Mouse (Mus musculus) limb, embryonic 10.5 days (tissue): ENCODE results near the gene Dgcr2. TPM values are rescaled to one million over a fixed set of nuclear protein-coding genes. Genes with fewer than 3 reads are reported as not detected.

Experiments used
- DNase-seq: peaks from one replicate; pipeline ENCODE4 v3.0.0-alpha.2; 2017; ENCODE audit warnings: low spot score
- H3K27ac ChIP-seq: fragments of 300-500 bp; sonication (generic); 2 replicates; pipeline ENCODE4 v1.5.1; 2016; ENCODE audit warnings: mild to moderate bottlenecking
- H3K27me3 ChIP-seq: fragments of 300-500 bp; sonication (generic); 2 replicates; pipeline ENCODE4 v1.6.1; 2016; ENCODE audit warnings: low read depth, mild to moderate bottlenecking; ENCODE audit not compliant: poor library complexity, severe bottlenecking
- H3K36me3 ChIP-seq: fragments of 300-500 bp; sonication (generic); 2 replicates; pipeline ENCODE4 v1.6.1; 2016; ENCODE audit warnings: mild to moderate bottlenecking, moderate library complexity
- H3K4me1 ChIP-seq: fragments of 300-500 bp; sonication (generic); 2 replicates; pipeline ENCODE4 v1.6.1; 2016
- H3K4me3 ChIP-seq: fragments of 300-500 bp; sonication (generic); 2 replicates; pipeline ENCODE4 v1.5.1; 2016; ENCODE audit warnings: mild to moderate bottlenecking, moderate library complexity
- H3K9me3 ChIP-seq: fragments of 300-500 bp; sonication (generic); replicated peaks from 2 replicates; pipeline ENCODE4 v1.6.1; 2016; ENCODE audit warnings: mild to moderate bottlenecking
- WGBS: fragments of 180-500 bp; shearing (Covaris S2); methylation state at CpG from one replicate; pipeline ENCODE4 v1.1.7; 2016; 5-methylcytosine and 5-hydroxymethylcytosine counted together
- polyA plus RNA-seq: library from polyadenylated mRNA; unstranded; fragments of >200 nt; fragmentation: Nextera tagmentation; extraction: Ambion mirVana; gene quantifications from 2 replicates; pipeline ENCODE4 v1.2.1, GENCODE M21; 2016

Gene Dgcr2
- polyA plus RNA-seq, 1 experiment from 2014 or later = 116 TPM

DNA sequence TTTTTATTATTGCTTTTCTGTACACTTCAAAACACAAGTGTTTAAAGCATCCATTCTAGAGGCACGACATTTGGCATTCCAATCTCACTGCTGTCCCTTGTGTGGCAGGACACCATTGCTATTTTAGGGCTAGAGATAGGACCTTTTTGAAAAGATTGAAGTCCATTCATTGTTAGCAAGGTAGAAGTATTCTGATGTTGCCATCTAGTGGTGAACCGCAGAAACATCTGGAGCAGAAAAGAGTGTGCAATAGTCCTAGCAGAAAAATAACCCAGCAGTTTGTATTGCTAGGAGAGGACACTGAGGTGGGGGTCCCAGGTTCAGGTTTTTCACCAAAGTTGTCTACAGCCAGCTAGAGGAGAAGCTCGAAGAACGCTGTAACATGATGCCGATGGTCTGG lies 86.2 kb downstream of the Dgcr2 start:
- WGBS = 9% methylated on average over 5 of the region's 5 CpGs
- Histone ChIP-seq H3K4me3 (no peak overlapping the region), H3K27ac (peak overlapping the region; percentile 38; the same call in 1 of the 2 replicates), H3K36me3 (peaks cover 16% of the 10 kb centered on the region), H3K27me3 (peaks cover 40% of the 10 kb centered on the region), H3K9me3 (no peaks in the 10 kb centered on the region), H3K4me1 (peaks cover 53% of the 10 kb centered on the region)
- peak; percentile 42 for DNase-seq

DNA sequence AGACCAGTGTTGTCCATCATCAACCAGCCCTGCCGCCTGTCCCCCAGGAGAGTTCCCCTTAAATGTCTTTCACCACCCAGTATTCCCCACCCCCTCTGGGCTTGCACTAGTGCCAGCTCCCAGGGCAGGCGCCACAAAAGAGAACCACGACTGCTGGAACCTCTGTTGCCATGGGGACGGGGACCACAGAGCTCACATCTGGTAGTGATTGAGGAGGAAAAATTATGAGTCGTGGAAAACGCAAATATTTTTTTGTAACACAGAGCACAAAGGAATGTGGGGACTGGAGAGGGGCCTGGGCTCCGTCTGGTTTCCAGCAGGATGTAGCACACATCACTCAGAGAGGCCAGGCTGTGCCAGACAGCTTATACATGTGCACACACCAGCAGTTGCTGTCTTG lies 88.7 kb downstream of the Dgcr2 start:
- H3K27ac ChIP-seq = peak overlapping the region; percentile 91
- H3K27me3 ChIP-seq = peaks cover 45% of the 10 kb centered on the region
- H3K9me3 ChIP-seq = no peaks in the 10 kb centered on the region
- DNase-seq = peak; percentile 89
- peak overlapping the region; percentile 31 for H3K4me3 ChIP-seq
- peaks cover 39% of the 10 kb centered on the region for H3K36me3 ChIP-seq
- WGBS = 9% methylated on average over 7 of the region's 7 CpGs
- peaks cover 61% of the 10 kb centered on the region for H3K4me1 ChIP-seq

DNA sequence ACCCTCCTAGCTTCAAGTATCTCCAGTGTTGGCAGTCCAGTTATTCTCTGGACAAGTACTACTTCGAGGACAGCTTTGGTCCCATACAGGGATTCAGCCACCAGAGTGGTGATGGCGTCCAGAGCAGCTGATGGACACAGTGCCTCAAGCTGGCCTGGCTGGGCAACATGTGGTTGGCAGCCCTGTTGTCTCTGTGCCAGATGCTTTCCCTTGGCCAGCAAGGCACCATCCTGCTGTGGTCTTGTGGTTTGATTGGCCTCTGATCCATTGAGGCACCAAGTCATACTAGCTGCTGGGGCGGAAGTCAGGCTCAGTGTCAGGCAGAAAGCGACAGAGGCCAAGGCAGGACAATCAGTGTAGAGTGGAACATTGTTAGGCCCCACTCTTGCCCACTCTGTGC lies 89.2 kb downstream of the Dgcr2 start:
- peak; percentile 58 for DNase-seq
- Histone ChIP-seq H3K4me1 (peaks cover 67% of the 10 kb centered on the region), H3K36me3 (peaks cover 43% of the 10 kb centered on the region), H3K27ac (peak overlapping the region; percentile 91), H3K4me3 (peak overlapping the region; percentile 31), H3K27me3 (peaks cover 45% of the 10 kb centered on the region), H3K9me3 (no peaks in the 10 kb centered on the region)
- 81% methylated on average over 4 of the region's 4 CpGs for WGBS

DNA sequence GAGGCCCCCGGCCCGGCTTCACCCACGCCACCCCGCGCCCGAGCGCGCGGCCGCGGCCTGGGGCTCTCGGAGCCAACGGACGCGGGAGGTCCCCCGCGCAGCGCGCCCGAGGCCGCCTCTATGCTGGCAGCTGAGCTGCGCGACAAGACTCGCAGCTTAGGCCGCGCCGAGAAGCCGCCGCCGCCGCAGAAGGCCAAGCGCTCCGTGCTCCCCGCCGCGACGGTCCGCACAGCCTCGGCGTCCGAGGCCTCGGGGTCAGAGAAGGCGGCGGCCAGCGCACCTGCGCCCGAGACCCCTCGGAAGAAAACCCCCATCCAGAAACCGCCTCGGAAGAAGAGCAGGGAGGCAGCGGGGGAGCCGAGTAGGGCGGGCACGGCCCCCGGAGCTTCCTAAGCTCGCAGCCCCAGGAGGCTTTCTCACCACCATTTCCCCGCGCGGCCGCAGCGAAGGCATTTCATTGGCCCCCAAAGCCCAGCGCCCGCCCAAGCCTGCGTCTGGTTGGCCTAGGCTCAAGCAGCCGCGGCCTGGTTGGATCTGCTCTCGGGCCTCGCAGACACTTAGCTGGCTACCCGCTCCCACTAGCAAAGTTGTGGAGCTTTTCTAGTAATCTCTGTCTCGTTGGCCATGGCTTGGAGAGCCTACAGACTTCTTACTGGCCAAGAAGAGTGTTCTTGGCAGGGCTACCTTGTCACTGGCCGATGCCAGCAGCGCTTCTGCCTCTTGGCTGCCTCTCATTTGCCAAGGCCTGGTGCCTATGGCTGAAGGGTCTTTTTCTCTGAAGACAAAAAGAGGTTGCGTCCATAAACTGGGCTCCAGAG lies 91.0 kb downstream of the Dgcr2 start:
- Histone ChIP-seq H3K27me3 (peaks cover 47% of the 10 kb centered on the region), H3K27ac (peak overlapping the region; percentile 92), H3K36me3 (peaks cover 60% of the 10 kb centered on the region), H3K4me3 (peak overlapping the region; percentile 53), H3K4me1 (peaks cover 84% of the 10 kb centered on the region), H3K9me3 (no peaks in the 10 kb centered on the region)
- DNase-seq = peak; percentile 91
- WGBS = 3% methylated on average over 73 of the region's 73 CpGs

DNA sequence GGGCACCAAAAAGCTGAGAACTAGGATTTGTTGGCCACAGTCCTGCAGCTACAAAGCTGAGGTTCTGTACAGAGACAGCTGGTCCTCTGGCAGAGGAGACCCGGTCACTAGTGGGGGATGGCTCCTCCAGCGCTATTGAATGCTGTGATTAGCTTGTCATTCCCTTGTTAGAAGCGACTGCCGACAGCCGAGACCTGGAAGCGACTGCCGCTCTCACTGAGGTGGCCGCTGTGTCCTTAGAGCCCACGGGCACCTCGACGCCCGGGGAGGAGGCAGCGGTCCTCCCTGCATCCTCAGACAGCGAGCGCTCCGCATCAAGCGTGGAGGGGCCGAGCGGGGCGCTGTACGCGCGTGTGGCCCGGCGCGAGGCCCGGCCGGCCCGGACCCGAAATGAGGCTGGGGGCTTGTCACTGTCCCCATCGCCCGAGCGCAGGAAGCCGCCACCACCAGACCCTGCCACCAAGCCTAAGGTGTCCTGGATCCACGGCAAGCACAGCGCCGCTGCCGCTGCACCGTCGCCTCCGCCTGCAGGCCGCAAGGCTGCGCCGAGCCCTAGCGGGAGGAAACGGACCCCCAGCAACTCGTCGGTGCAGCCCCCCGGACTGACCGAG lies 91.7 kb downstream of the Dgcr2 start:
- peak overlapping the region; percentile 92 for H3K27ac ChIP-seq
- no peaks in the 10 kb centered on the region for H3K9me3 ChIP-seq
- peaks cover 91% of the 10 kb centered on the region for H3K4me1 ChIP-seq
- DNase-seq = peak; percentile 74
- H3K4me3 ChIP-seq = peak overlapping the region; percentile 53
- peaks cover 62% of the 10 kb centered on the region for H3K36me3 ChIP-seq
- peaks cover 54% of the 10 kb centered on the region for H3K27me3 ChIP-seq
- WGBS = 2% methylated on average over 50 of the region's 50 CpGs

- Histone ChIP-seq H3K36me3 (peaks cover 72% of the 10 kb centered on the region), H3K4me1 (peaks cover 98% of the 10 kb centered on the region), H3K9me3 (no peaks in the 10 kb centered on the region), H3K4me3 (peak overlapping the region; percentile 43), H3K27ac (peak overlapping the region; percentile 69; the same call in 1 of the 2 replicates), H3K27me3 (peaks cover 71% of the 10 kb centered on the region)
- WGBS = 7% methylated on average over 7 of the region's 7 CpGs
- no peak for DNase-seq
Measured at GRCm38 (mm10) chr16:17804982-17805381, 93.4 kb downstream of the Dgcr2 start.

DNA sequence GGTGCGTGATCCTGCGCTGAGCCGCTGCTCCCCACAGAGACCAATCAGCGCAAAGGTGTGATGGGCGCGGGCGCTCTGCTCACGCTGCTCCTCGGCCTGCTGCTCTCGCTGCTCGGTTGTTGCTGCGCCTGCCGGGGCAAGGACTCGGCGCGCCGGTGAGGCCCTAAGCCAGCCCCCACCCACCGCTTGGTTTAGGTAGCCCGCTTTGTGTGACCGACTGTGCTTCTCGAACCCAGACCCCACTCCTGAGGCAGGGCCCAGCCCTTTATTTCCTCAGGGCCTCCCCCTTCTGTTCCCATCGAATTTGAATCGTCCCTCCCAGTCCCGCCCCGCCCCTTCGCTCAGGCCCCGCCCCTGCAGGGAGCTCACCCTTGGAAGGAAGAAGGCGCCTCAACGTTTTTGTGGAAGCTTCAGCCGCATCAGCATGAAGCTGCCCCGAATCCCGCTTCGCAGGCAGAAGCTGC lies 93.9 kb downstream of the Dgcr2 start:
- H3K36me3 ChIP-seq = peaks cover 75% of the 10 kb centered on the region
- H3K27me3 ChIP-seq = peaks cover 76% of the 10 kb centered on the region
- H3K4me3 ChIP-seq = peak overlapping the region; percentile 43
- DNase-seq = peak; percentile 86
- WGBS = under 1% methylated on average over 33 of the region's 33 CpGs
- H3K9me3 ChIP-seq = no peaks in the 10 kb centered on the region
- peaks cover 98% of the 10 kb centered on the region for H3K4me1 ChIP-seq
- peak overlapping the region; percentile 69 for H3K27ac ChIP-seq

- WGBS = 6% methylated on average over 33 of the region's 33 CpGs
- Histone ChIP-seq H3K36me3 (peaks cover 81% of the 10 kb centered on the region), H3K9me3 (no peaks in the 10 kb centered on the region), H3K4me3 (peak overlapping the region; percentile 47), H3K27ac (peak overlapping the region; percentile 69), H3K27me3 (peaks cover 82% of the 10 kb centered on the region), H3K4me1 (peaks cover 98% of the 10 kb centered on the region)
- no peak for DNase-seq
Measured at GRCm38 (mm10) chr16:17803675-17804448, 94.5 kb downstream of the Dgcr2 start.

DNA sequence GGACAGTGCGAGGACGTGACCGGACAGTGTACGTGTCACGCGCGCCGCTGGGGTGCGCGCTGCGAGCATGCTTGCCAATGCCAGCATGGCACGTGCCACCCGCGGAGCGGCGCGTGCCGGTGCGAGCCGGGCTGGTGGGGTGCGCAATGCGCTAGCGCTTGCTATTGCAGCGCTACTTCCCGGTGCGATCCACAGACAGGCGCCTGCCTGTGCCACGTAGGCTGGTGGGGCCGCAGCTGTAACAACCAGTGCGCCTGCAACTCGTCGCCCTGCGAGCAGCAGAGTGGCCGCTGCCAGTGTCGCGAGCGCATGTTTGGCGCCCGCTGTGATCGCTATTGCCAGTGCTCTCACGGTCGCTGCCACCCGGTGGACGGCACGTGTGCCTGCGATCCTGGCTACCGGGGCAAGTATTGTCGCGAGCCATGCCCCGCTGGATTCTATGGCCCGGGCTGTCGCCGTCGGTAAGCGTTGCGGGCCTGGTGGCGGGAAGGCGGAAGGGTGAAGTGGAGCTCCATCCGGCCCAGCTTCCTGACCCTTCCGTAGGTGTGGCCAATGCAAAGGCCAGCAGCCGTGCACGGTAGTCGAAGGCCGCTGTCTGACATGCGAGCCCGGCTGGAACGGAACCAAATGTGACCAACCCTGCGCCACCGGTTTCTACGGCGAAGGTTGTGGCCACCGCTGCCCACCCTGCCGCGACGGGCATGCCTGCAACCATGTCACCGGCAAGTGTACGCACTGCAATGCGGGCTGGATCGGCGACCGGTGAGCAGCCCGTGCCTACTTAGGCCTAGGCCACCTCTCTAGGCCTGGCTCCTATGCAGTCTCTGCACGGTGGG lies 95.3 kb downstream of the Dgcr2 start:
- Histone ChIP-seq H3K9me3 (no peaks in the 10 kb centered on the region), H3K4me3 (peak overlapping the region; percentile 47), H3K27me3 (peaks cover 87% of the 10 kb centered on the region), H3K27ac (peak overlapping the region; percentile 71), H3K4me1 (peaks cover 99% of the 10 kb centered on the region), H3K36me3 (peaks cover 75% of the 10 kb centered on the region)
- peak; percentile 71 for DNase-seq
- 3% methylated on average over 83 of the region's 83 CpGs for WGBS

- H3K27me3 ChIP-seq = peaks cover 87% of the 10 kb centered on the region
- peak overlapping the region; percentile 71 for H3K27ac ChIP-seq
- H3K4me3 ChIP-seq = peak overlapping the region; percentile 47
- DNase-seq = no peak
- H3K4me1 ChIP-seq = peaks cover 99% of the 10 kb centered on the region
- 5% methylated on average over 18 of the region's 18 CpGs for WGBS
- no peaks in the 10 kb centered on the region for H3K9me3 ChIP-seq
- H3K36me3 ChIP-seq = peaks cover 68% of the 10 kb centered on the region
Measured at GRCm38 (mm10) chr16:17802456-17802838, 95.9 kb downstream of the Dgcr2 start.

DNA sequence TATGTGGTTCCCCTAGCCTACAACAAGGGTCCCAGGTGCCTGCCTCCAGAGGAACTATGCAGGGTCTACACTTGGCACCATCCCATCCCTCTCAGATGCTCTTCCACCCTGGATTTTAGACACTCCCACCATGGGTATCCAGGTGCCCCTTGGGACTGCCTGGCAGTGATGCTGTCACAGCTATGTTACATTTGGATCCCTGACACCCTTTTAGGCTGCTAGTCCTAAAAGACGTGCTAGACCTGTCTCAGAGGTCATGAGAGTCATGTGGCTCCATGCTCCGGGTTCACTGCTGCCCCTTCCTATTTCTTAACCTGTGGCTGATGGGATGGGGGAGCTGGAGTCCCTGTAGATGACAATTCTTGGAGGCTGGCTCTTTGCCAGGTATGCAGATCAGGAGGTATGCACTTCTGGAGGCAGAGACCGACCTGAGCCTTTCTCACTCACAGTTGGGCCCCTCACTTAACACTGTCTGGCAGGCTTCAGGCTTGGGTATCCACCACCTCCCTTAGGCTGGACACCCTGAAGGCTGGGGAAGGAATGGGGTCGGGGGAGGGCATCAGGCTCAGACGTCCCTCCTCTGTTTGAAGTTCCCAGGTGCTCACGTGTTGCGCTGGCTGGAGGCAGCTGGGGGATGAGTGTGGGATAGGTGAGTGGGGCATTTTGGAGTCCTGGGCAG lies 96.4 kb downstream of the Dgcr2 start:
- peak overlapping the region; percentile 47 for H3K4me3 ChIP-seq
- H3K36me3 ChIP-seq = peaks cover 63% of the 10 kb centered on the region
- H3K27ac ChIP-seq = 0 out of 2 replicates have a peak overlapping the region, but pooled peaks have one; percentile 71
- peak; percentile 38 for DNase-seq
- peaks cover 98% of the 10 kb centered on the region for H3K4me1 ChIP-seq
- H3K27me3 ChIP-seq = peaks cover 85% of the 10 kb centered on the region
- no peaks in the 10 kb centered on the region for H3K9me3 ChIP-seq
- WGBS = 3% methylated on average over 7 of the region's 7 CpGs
